Mouse (Mus musculus) myocyte (in vitro differentiated cells): ENCODE measurements at regions not wholly inside any gene's neighbourhood (a gene's known extent, or its start where the extent isn't known, plus 50 kb on each side); places are given as distances from the start of the nearest gene placed in this dataset.

Experiments used
- CEBPB ChIP-seq: IDR thresholded peaks from 2 replicates; pipeline ENCODE4 v1.6.1; 2011; ENCODE audit warnings: mild to moderate bottlenecking, moderate library complexity; ENCODE audit not compliant: poor library complexity, insufficient read depth, severe bottlenecking
- E2F4 ChIP-seq: IDR thresholded peaks from one replicate; pipeline ENCODE4 v1.6.1; 2011; ENCODE audit warnings: mild to moderate bottlenecking, control low read depth, moderate library complexity; ENCODE audit not compliant: insufficient read depth
- MAX ChIP-seq: IDR thresholded peaks from one replicate; pipeline ENCODE4 v1.6.1; 2011; ENCODE audit warnings: low read depth, mild to moderate bottlenecking, control low read depth
- MYOG ChIP-seq, 3 experiments: IDR thresholded peaks; one replicate each; pipeline ENCODE4 v1.6.1; 2011; ENCODE audit warnings: control low read depth in 2 of 3, low read depth in 2 of 3, mild to moderate bottlenecking in 2 of 3; ENCODE audit not compliant: insufficient read length in 2 of 3, control insufficient read depth in 1 of 3, insufficient read depth in 1 of 3
- POLR2A ChIP-seq: IDR thresholded peaks from one replicate; pipeline ENCODE4 v1.6.1; 2011; ENCODE audit warnings: low read depth, mild to moderate bottlenecking, control low read depth, moderate library complexity; ENCODE audit not compliant: insufficient read length

- no peak for TF ChIP-seq MAX
- TF ChIP-seq POLR2A = no peak
- no peak for TF ChIP-seq E2F4
- no peak for TF ChIP-seq CEBPB
- TF ChIP-seq MYOG (IDR thresholded peaks at IDR 0.05; ENCODE audit: control insufficient read depth in 1 of 3, insufficient read depth in 1 of 3, insufficient read length in 2 of 3, low read depth in 2 of 3) = no peak
These were observed 418.4 kb upstream of the Arrdc4 start for GRCm38 (mm10) chr7:69167456-69167855.
